Mouse (Mus musculus) liver, adult 2 months (tissue): Measurements from ENCODE around the gene Alkal2. TPM values are rescaled to one million over a fixed set of nuclear protein-coding genes. Genes with fewer than 3 reads are reported as not detected.
A peak's percentile ranks its signal among the peaks of the same experiment; 100 is the strongest.

ENCODE experiments used
- DNase-seq: peaks from one replicate; pipeline ENCODE4 v3.0.0-alpha.2; 2011; ENCODE audit warnings: low read depth, low spot score; ENCODE audit errors: extremely low read depth
- H3K27ac ChIP-seq: fragments of 200-500 bp; replicated peaks from 2 replicates; pipeline ENCODE4 v1.5.1; 2012; ENCODE audit warnings: low read depth, mild to moderate bottlenecking, control low read depth, inconsistent platforms, low read length; ENCODE audit not compliant: insufficient read depth
- H3K27me3 ChIP-seq: fragments of 200-500 bp; 2 replicates; pipeline ENCODE4 v1.6.1; 2012; ENCODE audit warnings: mild to moderate bottlenecking, moderate library complexity, low read length, inconsistent platforms; ENCODE audit not compliant: control insufficient read depth, insufficient read depth
- H3K36me3 ChIP-seq: fragments of 200-500 bp; 2 replicates; pipeline ENCODE4 v1.6.1; 2012; ENCODE audit warnings: low read length, inconsistent platforms; ENCODE audit not compliant: control insufficient read depth, insufficient read depth
- H3K4me1 ChIP-seq: fragments of 200-500 bp; 2 replicates; pipeline ENCODE4 v1.6.1; 2011; ENCODE audit warnings: low read length; ENCODE audit not compliant: control insufficient read depth, insufficient read depth
- H3K4me3 ChIP-seq: fragments of 200-500 bp; 2 replicates; pipeline ENCODE4 v1.5.1; 2011; ENCODE audit warnings: low read depth, mild to moderate bottlenecking, control low read depth, low read length, moderate library complexity; ENCODE audit not compliant: insufficient read depth
- H3K79me2 ChIP-seq: fragments of 200-500 bp; 2 replicates; pipeline ENCODE4 v1.6.1; 2012; ENCODE audit warnings: inconsistent platforms, mild to moderate bottlenecking, low read length, moderate library complexity; ENCODE audit not compliant: control insufficient read depth, insufficient read depth
- H3K9ac ChIP-seq: fragments of 200-500 bp; 2 replicates; pipeline ENCODE4 v1.6.1; 2012; ENCODE audit warnings: low read depth, mild to moderate bottlenecking, control low read depth, inconsistent platforms, low read length
- CTCF ChIP-seq: fragments of 200-500 bp; IDR thresholded peaks from 2 replicates; pipeline ENCODE4 v1.5.1; 2011; ENCODE audit warnings: low read depth, low read length, control low read depth
- POLR2A ChIP-seq: fragments of 200-500 bp; IDR thresholded peaks from 2 replicates; pipeline ENCODE4 v1.6.1; 2011; ENCODE audit warnings: low read length, control low read depth; ENCODE audit not compliant: insufficient read depth; ENCODE audit errors: extremely low read depth
- WGBS: fragments of 180-500 bp; shearing (Covaris S2); methylation state at CpG from one replicate; pipeline ENCODE4 v1.1.7; 2018; 5-methylcytosine and 5-hydroxymethylcytosine counted together
- polyA plus RNA-seq: library from polyadenylated mRNA; depleted of rRNA; stranded (reverse); fragments of >200 nt; gene quantifications from 2 replicates; pipeline ENCODE4 v1.2.3, GENCODE M21; 2012
- total RNA-seq: library from RNA; depleted of rRNA; stranded (reverse); fragments of >200 nt; gene quantifications from 2 replicates; pipeline ENCODE4 v1.2.3, GENCODE M21; 2014

The Alkal2 gene
- total and polyA plus RNA-seq, 2 experiments: not detected

DNA sequence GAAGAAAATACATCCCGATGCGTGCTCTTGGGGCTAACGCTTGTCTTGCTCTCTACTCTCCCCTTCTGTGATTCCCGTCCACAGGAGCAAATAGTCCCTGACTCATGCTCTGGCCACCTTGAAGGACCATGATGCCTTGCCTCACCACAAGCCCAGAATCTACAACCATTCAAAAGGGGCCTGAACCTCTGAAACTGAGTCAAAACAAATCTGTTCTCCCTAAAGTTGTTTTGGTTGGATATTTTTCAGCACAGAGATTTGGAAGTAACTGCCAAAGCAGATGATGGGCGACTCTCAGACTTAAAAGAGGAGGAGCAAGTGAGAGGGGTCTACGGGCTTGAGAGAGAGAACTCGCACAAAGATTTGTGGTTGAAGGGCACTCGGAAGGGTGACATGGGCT is 26.7 kb downstream of the Alkal2 start:
- no peak for DNase-seq
- Histone ChIP-seq H3K27ac (peak overlapping the region; percentile 39), H3K4me1 (peaks cover 3% of the 10 kb centered on the region; the same call in 1 of the 2 replicates), H3K36me3 (peaks cover 2% of the 10 kb centered on the region; the same call in 1 of the 2 replicates), H3K27me3 (no peaks in the 10 kb centered on the region), H3K4me3 (peak overlapping the region; percentile 82), H3K9ac (peak overlapping the region; percentile 57), H3K79me2 (peaks cover 9% of the 10 kb centered on the region; the same call in 1 of the 2 replicates)
- 7% methylated on average over 8 of the region's 8 CpGs for WGBS
- TF ChIP-seq POLR2A (no peak), CTCF (no peak)

DNA sequence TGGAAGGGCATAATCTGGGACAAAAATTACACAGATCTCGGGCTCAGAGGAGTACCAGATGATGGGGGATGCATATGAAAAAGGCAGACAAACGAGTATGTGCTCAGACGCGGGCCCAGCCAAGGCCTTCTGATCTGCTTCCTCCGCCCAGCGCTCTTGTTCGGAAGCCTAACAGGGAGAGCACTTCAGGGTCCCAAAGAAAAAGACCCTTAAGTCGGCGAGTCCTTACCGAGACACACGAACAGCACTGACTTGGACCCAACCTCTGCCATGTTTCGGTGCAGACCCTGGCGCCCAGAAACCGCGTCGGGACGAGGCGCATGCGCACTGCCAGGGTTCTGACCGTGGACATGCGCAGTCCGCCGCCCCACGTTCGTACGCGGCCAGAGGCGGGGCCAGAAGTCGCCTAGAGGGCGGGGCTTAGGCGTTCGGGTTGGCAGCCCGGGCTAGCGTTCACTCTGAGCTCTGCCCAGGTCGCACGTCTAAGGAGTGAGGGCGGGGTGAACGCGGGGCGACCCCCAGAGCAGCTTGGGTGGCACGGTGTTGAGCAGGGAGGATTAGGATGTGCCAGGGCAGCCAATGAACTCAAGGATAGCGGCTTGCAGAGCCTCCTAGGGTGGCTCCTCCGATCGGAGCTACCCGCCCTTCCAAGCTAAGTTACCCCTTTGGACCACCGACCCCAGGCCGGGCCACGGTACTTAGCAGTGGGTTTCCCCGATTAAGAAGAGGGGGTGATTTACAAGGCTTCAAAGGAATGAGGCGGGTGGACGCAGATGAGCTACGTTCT is 27.3 kb downstream of the Alkal2 start, which contains the start of the genes Acp1 and Sh3yl1:
TSS of gene Acp1 (minus strand) at position 329 of the 787 bp plus-strand sequence.
TSS of gene Sh3yl1 (plus strand) at position 408 of the 787 bp plus-strand sequence.
- H3K36me3 ChIP-seq: peaks cover under 1% of the 10 kb centered on the region; the same call in 1 of the 2 replicates
- peak; percentile 75 for DNase-seq
- TF ChIP-seq CTCF (no peak), POLR2A (peak; percentile 63)
- peaks cover 9% of the 10 kb centered on the region; the same call in 1 of the 2 replicates for H3K79me2 ChIP-seq
- peak within 1 kb of the TSS; percentile 82 for H3K9ac ChIP-seq
- peak within 1 kb of the TSS; percentile 71 for H3K27ac ChIP-seq
- no peaks in the 10 kb centered on the region for H3K27me3 ChIP-seq
- WGBS: under 1% methylated on average over 52 of the region's 52 CpGs
- H3K4me3 ChIP-seq: peak within 1 kb of the TSS; percentile 82
- peaks cover 3% of the 10 kb centered on the region; the same call in 1 of the 2 replicates for H3K4me1 ChIP-seq

DNA sequence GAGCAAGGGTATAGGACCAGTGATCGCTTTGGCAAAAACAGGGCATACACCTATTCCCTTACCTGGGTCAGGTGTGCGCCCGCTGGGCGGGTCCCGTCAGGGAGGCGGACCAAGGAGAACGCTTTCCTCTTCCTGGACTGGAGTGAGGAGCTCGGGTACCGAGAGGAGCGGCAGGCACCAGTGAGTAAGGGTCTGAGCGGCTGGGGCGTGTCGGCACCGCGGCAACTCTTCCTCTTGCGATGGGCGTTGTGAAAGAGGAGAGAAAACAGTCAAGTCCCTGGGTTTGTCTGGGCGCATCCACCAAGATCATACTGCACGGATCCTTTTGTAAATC is 27.9 kb downstream of the Alkal2 start:
- 1% methylated on average over 19 of the region's 19 CpGs for WGBS
- Histone ChIP-seq H3K27me3 (no peaks in the 10 kb centered on the region), H3K36me3 (no peaks in the 10 kb centered on the region; the same call in 1 of the 2 replicates), H3K4me3 (peak overlapping the region; percentile 82), H3K9ac (peak overlapping the region; percentile 82), H3K79me2 (peaks cover 9% of the 10 kb centered on the region; the same call in 1 of the 2 replicates), H3K4me1 (peaks cover 3% of the 10 kb centered on the region; the same call in 1 of the 2 replicates), H3K27ac (peak overlapping the region; percentile 71)
- TF ChIP-seq CTCF (no peak), POLR2A (no peak)
- DNase-seq: peak; percentile 47

DNA sequence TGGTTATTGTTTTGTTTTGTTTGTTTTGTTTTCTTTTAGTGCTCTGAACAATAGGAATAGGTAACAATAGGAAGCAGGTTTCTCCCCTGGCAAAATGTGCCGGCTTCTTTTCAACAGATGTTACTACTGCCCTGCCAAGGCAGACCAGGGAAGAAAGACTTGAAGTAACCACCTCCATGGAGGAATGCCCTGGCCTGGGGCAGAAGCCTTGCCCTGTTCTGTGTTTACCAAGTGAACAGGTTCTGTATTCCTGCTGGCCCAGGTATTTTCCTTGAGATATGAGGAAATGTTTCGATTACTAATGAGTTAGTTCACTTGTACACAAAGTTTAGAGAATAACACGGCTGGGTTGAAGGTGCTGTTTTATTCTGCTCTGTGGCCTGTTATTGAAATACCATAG is 28.7 kb downstream of the Alkal2 start:
- H3K79me2 ChIP-seq: peaks cover 9% of the 10 kb centered on the region; the same call in 1 of the 2 replicates
- peaks cover 3% of the 10 kb centered on the region; the same call in 1 of the 2 replicates for H3K4me1 ChIP-seq
- H3K27me3 ChIP-seq: no peaks in the 10 kb centered on the region
- no peak overlapping the region for H3K9ac ChIP-seq
- DNase-seq: no peak
- WGBS: 48% methylated on average over 3 of the region's 3 CpGs
- H3K36me3 ChIP-seq: no peaks in the 10 kb centered on the region; the same call in 1 of the 2 replicates
- H3K27ac ChIP-seq: no peak overlapping the region
- no peak overlapping the region for H3K4me3 ChIP-seq
- TF ChIP-seq CTCF (no peak), POLR2A (no peak)

DNA sequence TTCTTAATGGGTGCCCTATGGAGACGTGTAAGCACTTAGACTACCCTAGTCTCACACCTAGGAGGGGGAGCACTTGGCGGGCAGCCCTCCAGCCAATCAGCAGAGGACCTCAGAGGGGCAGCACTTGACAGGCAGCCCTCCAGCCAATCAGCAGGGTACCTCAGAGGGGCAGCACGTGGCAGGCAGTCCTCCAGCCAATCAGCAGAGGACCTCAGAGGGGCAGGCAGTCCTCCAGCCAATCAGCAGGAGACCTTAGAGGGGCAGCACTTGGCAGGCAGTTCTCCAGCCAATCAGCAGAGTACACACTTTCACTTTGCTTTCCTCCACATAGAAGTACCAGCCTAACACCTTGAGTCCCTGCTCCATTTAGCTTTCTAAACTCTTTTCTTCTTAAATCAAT is 38.3 kb downstream of the Alkal2 start:
- TF ChIP-seq POLR2A: no peak
- no peaks in the 10 kb centered on the region for H3K79me2 ChIP-seq
- WGBS: 88% methylated on average over 3 of the region's 3 CpGs
- DNase-seq: peak; percentile 54
- H3K4me3 ChIP-seq: no peak overlapping the region
- no peaks in the 10 kb centered on the region for H3K4me1 ChIP-seq
- no peaks in the 10 kb centered on the region; the same call in 1 of the 2 replicates for H3K36me3 ChIP-seq
- no peaks in the 10 kb centered on the region for H3K27me3 ChIP-seq
- H3K27ac ChIP-seq: no peak overlapping the region
- no peak overlapping the region for H3K9ac ChIP-seq

DNA sequence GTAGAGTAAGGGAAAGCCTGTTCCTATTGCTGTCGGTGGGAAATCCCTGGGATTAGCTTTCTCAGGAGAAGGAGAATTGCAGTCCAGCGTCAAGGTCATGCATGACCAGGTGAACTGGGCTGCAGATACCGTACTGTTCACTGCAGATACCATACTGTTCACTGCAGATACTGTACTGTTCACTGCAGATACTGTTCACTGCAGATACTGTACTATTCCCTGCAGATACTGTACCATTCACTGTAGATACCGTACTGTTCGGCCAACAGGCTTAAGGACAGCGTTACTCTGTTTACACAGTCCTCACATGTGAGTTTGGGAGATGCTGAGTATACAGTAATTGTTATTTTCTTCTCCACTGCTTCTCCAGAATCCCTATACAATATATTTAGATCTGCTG is 44.1 kb downstream of the Alkal2 start:
- Histone ChIP-seq H3K4me3 (no peak overlapping the region), H3K27me3 (no peaks in the 10 kb centered on the region), H3K4me1 (no peaks in the 10 kb centered on the region), H3K9ac (no peak overlapping the region), H3K27ac (no peak overlapping the region), H3K36me3 (no peaks in the 10 kb centered on the region; the same call in 1 of the 2 replicates), H3K79me2 (no peaks in the 10 kb centered on the region)
- TF ChIP-seq CTCF: no peak
- TF ChIP-seq POLR2A: no peak
- 94% methylated on average over 6 of the region's 6 CpGs for WGBS
- DNase-seq: no peak
